Mouse (Mus musculus): ENCODE measurements around the gene Arid1b. TPM values are rescaled to one million over a fixed set of nuclear protein-coding genes. Genes with fewer than 3 reads are reported as not detected.

The Arid1b gene
- polyA plus RNA-seq, 1 experiment from 2014 or later: 12.9 TPM

- DNase-seq (ENCODE audit: low spot score) (no peak), ATAC-seq (replicated peaks; ENCODE audit: insufficient number of reproducible peaks, low FRiP score, low TSS enrichment, low read depth) (no peak)
- Histone ChIP-seq H3K27me3 (ENCODE audit: control insufficient read depth, insufficient read depth, low read length) (no peaks in the 10 kb centered on the region), H3K4me2 (ENCODE audit: low read depth, low read length) (no peak overlapping the region), H3K9me3 (replicated peaks; ENCODE audit: control insufficient read depth, low read length) (no peaks in the 10 kb centered on the region), H3K27ac (replicated peaks; ENCODE audit: low read depth, low read length) (no peak overlapping the region), H3K36me3 (replicated peaks; ENCODE audit: control insufficient read depth, insufficient read depth, low read depth, low read length) (no peaks in the 10 kb centered on the region), H3K4me3 (ENCODE audit: low read depth, low read length) (no peak overlapping the region), H3K4me1 (ENCODE audit: control insufficient read depth, insufficient read depth, low read length) (no peaks in the 10 kb centered on the region), H3K9ac (replicated peaks; ENCODE audit: low read length) (no peak overlapping the region)
- 89% methylated on average over 6 of the region's 6 CpGs for WGBS
Observed at GRCm38 (mm10) chr17:5196508-5196907, 202.4 kb downstream of the Arid1b start.

- no peaks in the 10 kb centered on the region for H3K4me1 ChIP-seq (ENCODE audit: control insufficient read depth, insufficient read depth, low read length)
- no peaks in the 10 kb centered on the region for H3K36me3 ChIP-seq (replicated peaks; ENCODE audit: control insufficient read depth, insufficient read depth, low read depth, low read length)
- H3K27me3 ChIP-seq (ENCODE audit: control insufficient read depth, insufficient read depth, low read length): no peaks in the 10 kb centered on the region
- WGBS: 95% methylated on average over 2 of the region's 2 CpGs
- no peak for ATAC-seq (replicated peaks; ENCODE audit: insufficient number of reproducible peaks, low FRiP score, low TSS enrichment, low read depth)
- no peak for DNase-seq (ENCODE audit: low spot score)
- no peak overlapping the region for H3K4me2 ChIP-seq (ENCODE audit: low read depth, low read length)
- H3K4me3 ChIP-seq (ENCODE audit: low read depth, low read length): no peak overlapping the region
- H3K9ac ChIP-seq (replicated peaks; ENCODE audit: low read length): no peak overlapping the region
- H3K27ac ChIP-seq (replicated peaks; ENCODE audit: low read depth, low read length): no peak overlapping the region
- no peaks in the 10 kb centered on the region for H3K9me3 ChIP-seq (replicated peaks; ENCODE audit: control insufficient read depth, low read length)
Observed at GRCm38 (mm10) chr17:5197083-5197482, 203.0 kb downstream of the Arid1b start.

DNA sequence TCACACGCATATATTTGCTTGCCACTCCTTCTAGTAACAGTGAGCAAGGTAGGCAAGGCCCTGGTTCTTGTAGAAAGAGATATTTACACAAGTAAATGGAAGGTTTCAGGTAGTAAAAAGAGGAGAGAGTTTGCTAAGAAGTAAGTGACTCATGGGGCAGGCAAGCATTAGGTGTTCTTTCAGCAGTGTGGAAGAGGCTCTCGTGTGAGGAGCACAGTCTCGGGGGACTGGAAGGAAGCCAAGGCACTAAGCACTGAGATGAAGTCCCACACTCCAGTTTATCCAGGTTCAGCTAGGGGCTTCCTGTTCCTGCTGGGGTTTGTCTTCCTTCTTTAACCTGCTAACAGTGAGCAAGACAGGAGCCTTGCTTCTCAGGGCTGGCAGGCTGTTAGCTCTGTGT is 203.6 kb downstream of the Arid1b start:
- Histone ChIP-seq H3K27me3 (ENCODE audit: control insufficient read depth, insufficient read depth, low read length) (no peaks in the 10 kb centered on the region), H3K4me2 (ENCODE audit: low read depth, low read length) (no peak overlapping the region), H3K9ac (replicated peaks; ENCODE audit: low read length) (no peak overlapping the region), H3K36me3 (replicated peaks; ENCODE audit: control insufficient read depth, insufficient read depth, low read depth, low read length) (no peaks in the 10 kb centered on the region), H3K9me3 (replicated peaks; ENCODE audit: control insufficient read depth, low read length) (no peaks in the 10 kb centered on the region), H3K4me1 (ENCODE audit: control insufficient read depth, insufficient read depth, low read length) (no peaks in the 10 kb centered on the region), H3K4me3 (ENCODE audit: low read depth, low read length) (no peak overlapping the region), H3K27ac (replicated peaks; ENCODE audit: low read depth, low read length) (no peak overlapping the region)
- WGBS: 82% methylated on average over 3 of the region's 3 CpGs
- no peak for DNase-seq (ENCODE audit: low spot score)
- ATAC-seq (replicated peaks; ENCODE audit: insufficient number of reproducible peaks, low FRiP score, low TSS enrichment, low read depth): no peak

GRCm38 (mm10) chr17:5198252-5198651 is 204.1 kb downstream of the Arid1b start:
- Histone ChIP-seq H3K9ac (replicated peaks; ENCODE audit: low read length) (no peak overlapping the region), H3K27me3 (ENCODE audit: control insufficient read depth, insufficient read depth, low read length) (no peaks in the 10 kb centered on the region), H3K36me3 (replicated peaks; ENCODE audit: control insufficient read depth, insufficient read depth, low read depth, low read length) (no peaks in the 10 kb centered on the region), H3K27ac (replicated peaks; ENCODE audit: low read depth, low read length) (no peak overlapping the region), H3K4me3 (ENCODE audit: low read depth, low read length) (no peak overlapping the region), H3K9me3 (replicated peaks; ENCODE audit: control insufficient read depth, low read length) (no peaks in the 10 kb centered on the region), H3K4me1 (ENCODE audit: control insufficient read depth, insufficient read depth, low read length) (no peaks in the 10 kb centered on the region), H3K4me2 (ENCODE audit: low read depth, low read length) (no peak overlapping the region)
- no peak for DNase-seq (ENCODE audit: low spot score)
- WGBS: 80% methylated on average over 6 of the region's 6 CpGs
- ATAC-seq (replicated peaks; ENCODE audit: insufficient number of reproducible peaks, low FRiP score, low TSS enrichment, low read depth): no peak

GRCm38 (mm10) chr17:5198811-5199210 is 204.7 kb downstream of the Arid1b start:
- no peak for DNase-seq (ENCODE audit: low spot score)
- WGBS: 77% methylated on average over 4 of the region's 4 CpGs
- no peak overlapping the region for H3K9ac ChIP-seq (replicated peaks; ENCODE audit: low read length)
- no peaks in the 10 kb centered on the region for H3K36me3 ChIP-seq (replicated peaks; ENCODE audit: control insufficient read depth, insufficient read depth, low read depth, low read length)
- ATAC-seq (replicated peaks; ENCODE audit: insufficient number of reproducible peaks, low FRiP score, low TSS enrichment, low read depth): no peak
- H3K27ac ChIP-seq (replicated peaks; ENCODE audit: low read depth, low read length): no peak overlapping the region
- H3K4me1 ChIP-seq (ENCODE audit: control insufficient read depth, insufficient read depth, low read length): no peaks in the 10 kb centered on the region
- H3K9me3 ChIP-seq (replicated peaks; ENCODE audit: control insufficient read depth, low read length): no peaks in the 10 kb centered on the region
- H3K4me2 ChIP-seq (ENCODE audit: low read depth, low read length): no peak overlapping the region
- H3K27me3 ChIP-seq (ENCODE audit: control insufficient read depth, insufficient read depth, low read length): no peaks in the 10 kb centered on the region
- H3K4me3 ChIP-seq (ENCODE audit: low read depth, low read length): no peak overlapping the region

DNA sequence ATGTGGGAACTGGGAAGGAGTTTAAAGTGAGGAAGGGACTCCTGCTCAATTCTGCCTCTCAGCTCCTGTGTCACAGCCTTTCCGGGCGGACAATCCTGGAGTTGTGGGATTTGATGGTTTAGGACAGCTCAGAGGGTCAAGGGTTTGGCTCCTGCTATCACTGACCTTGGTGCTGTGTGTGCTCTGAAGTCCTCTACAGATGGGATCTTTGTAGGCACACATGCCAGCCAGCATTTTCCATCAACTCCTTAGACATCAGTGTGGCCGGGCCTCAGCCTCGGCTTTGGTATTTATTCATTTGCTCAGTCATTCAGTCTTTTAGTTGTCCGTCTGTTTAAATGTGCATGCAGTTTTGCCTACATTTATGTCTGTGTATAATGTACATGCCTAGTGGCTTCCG is 206.5 kb downstream of the Arid1b start:
- ATAC-seq (replicated peaks; ENCODE audit: insufficient number of reproducible peaks, low FRiP score, low TSS enrichment, low read depth): no peak

GRCm38 (mm10) chr17:5201859-5202598 is 207.9 kb downstream of the Arid1b start:
- Histone ChIP-seq H3K4me2 (ENCODE audit: low read depth, low read length) (no peak overlapping the region), H3K9me3 (replicated peaks; ENCODE audit: control insufficient read depth, low read length) (no peaks in the 10 kb centered on the region), H3K27ac (replicated peaks; ENCODE audit: low read depth, low read length) (no peak overlapping the region), H3K27me3 (ENCODE audit: control insufficient read depth, insufficient read depth, low read length) (no peaks in the 10 kb centered on the region), H3K36me3 (replicated peaks; ENCODE audit: control insufficient read depth, insufficient read depth, low read depth, low read length) (no peaks in the 10 kb centered on the region), H3K4me3 (ENCODE audit: low read depth, low read length) (no peak overlapping the region), H3K4me1 (ENCODE audit: control insufficient read depth, insufficient read depth, low read length) (no peaks in the 10 kb centered on the region), H3K9ac (replicated peaks; ENCODE audit: low read length) (no peak overlapping the region)
- peak; percentile 81 for DNase-seq (ENCODE audit: low spot score)
- no peak for ATAC-seq (replicated peaks; ENCODE audit: insufficient number of reproducible peaks, low FRiP score, low TSS enrichment, low read depth)
- 78% methylated on average over 6 of the region's 6 CpGs for WGBS

More for the DNA sequence above, 206.5 kb downstream of the Arid1b start:
- WGBS: 94% methylated on average over 6 of the region's 6 CpGs
- Histone ChIP-seq H3K27me3 (ENCODE audit: control insufficient read depth, insufficient read depth, low read length) (no peaks in the 10 kb centered on the region), H3K4me3 (ENCODE audit: low read depth, low read length) (no peak overlapping the region), H3K36me3 (replicated peaks; ENCODE audit: control insufficient read depth, insufficient read depth, low read depth, low read length) (no peaks in the 10 kb centered on the region), H3K27ac (replicated peaks; ENCODE audit: low read depth, low read length) (no peak overlapping the region), H3K4me2 (ENCODE audit: low read depth, low read length) (no peak overlapping the region), H3K9me3 (replicated peaks; ENCODE audit: control insufficient read depth, low read length) (no peaks in the 10 kb centered on the region), H3K4me1 (ENCODE audit: control insufficient read depth, insufficient read depth, low read length) (no peaks in the 10 kb centered on the region), H3K9ac (replicated peaks; ENCODE audit: low read length) (no peak overlapping the region)
- no peak for DNase-seq (ENCODE audit: low spot score)

- Histone ChIP-seq H3K9ac (replicated peaks; ENCODE audit: low read length) (no peak overlapping the region), H3K4me2 (ENCODE audit: low read depth, low read length) (no peak overlapping the region), H3K4me1 (ENCODE audit: control insufficient read depth, insufficient read depth, low read length) (no peaks in the 10 kb centered on the region), H3K27ac (replicated peaks; ENCODE audit: low read depth, low read length) (no peak overlapping the region), H3K9me3 (replicated peaks; ENCODE audit: control insufficient read depth, low read length) (no peaks in the 10 kb centered on the region), H3K27me3 (ENCODE audit: control insufficient read depth, insufficient read depth, low read length) (no peaks in the 10 kb centered on the region), H3K4me3 (ENCODE audit: low read depth, low read length) (no peak overlapping the region), H3K36me3 (replicated peaks; ENCODE audit: control insufficient read depth, insufficient read depth, low read depth, low read length) (no peaks in the 10 kb centered on the region)
- ATAC-seq (replicated peaks; ENCODE audit: insufficient number of reproducible peaks, low FRiP score, low TSS enrichment, low read depth) (no peak), DNase-seq (ENCODE audit: low spot score) (no peak)
- WGBS: 91% methylated on average over 5 of the region's 5 CpGs
Observed at GRCm38 (mm10) chr17:5202756-5203155, 208.6 kb downstream of the Arid1b start.
